Mouse (Mus musculus): ENCODE measurements at regions not wholly inside any gene's neighbourhood (a gene's known extent, or its start where the extent isn't known, plus 50 kb on each side); places are given as distances from the start of the nearest gene placed in this dataset.
A peak's percentile ranks its signal among the peaks of the same experiment; 100 is the strongest.

GRCm38 (mm10) chr1:88752332-88752731 is 50.3 kb upstream of the Arl4c start:
- peak; percentile 36; the same call in 1 of the 2 replicates for ATAC-seq (ENCODE audit: low FRiP score)
- 10% methylated on average over 5 of the region's 5 CpGs for WGBS
- no peak overlapping the region for H3K27ac ChIP-seq

GRCm38 (mm10) chr1:88756658-88757057 is 54.6 kb upstream of the Arl4c start:
- no peaks in the 10 kb centered on the region for H3K9me3 ChIP-seq (replicated peaks)
- 72% methylated on average over 7 of the region's 7 CpGs for WGBS
- no peaks in the 10 kb centered on the region for H3K36me3 ChIP-seq
- H3K27ac ChIP-seq, result peak overlapping the region; percentile 77
- no peak overlapping the region for H3K9ac ChIP-seq
- peak; percentile 65 for ATAC-seq (ENCODE audit: low FRiP score)
- no peak overlapping the region for H3K4me2 ChIP-seq (replicated peaks)
- H3K4me1 ChIP-seq, result peaks cover 25% of the 10 kb centered on the region
- H3K27me3 ChIP-seq, result no peaks in the 10 kb centered on the region
- no peak overlapping the region for H3K4me3 ChIP-seq

More at GRCm38 (mm10) chr1:88752332-88752731, 50.3 kb upstream of the Arl4c start:
- Histone ChIP-seq H3K4me2 (replicated peaks) (no peak overlapping the region), H3K4me1 (peaks cover 22% of the 10 kb centered on the region), H3K27me3 (no peaks in the 10 kb centered on the region), H3K9ac (no peak overlapping the region), H3K36me3 (no peaks in the 10 kb centered on the region), H3K4me3 (no peak overlapping the region), H3K9me3 (replicated peaks) (no peaks in the 10 kb centered on the region)

- Histone ChIP-seq H3K27me3 (no peaks in the 10 kb centered on the region), H3K9me3 (replicated peaks) (no peaks in the 10 kb centered on the region), H3K36me3 (no peaks in the 10 kb centered on the region), H3K27ac (peak overlapping the region; percentile 77), H3K4me1 (peaks cover 22% of the 10 kb centered on the region), H3K4me3 (no peak overlapping the region), H3K4me2 (replicated peaks) (no peak overlapping the region), H3K9ac (no peak overlapping the region)
- WGBS, result 41% methylated on average over 7 of the region's 7 CpGs
- ATAC-seq (ENCODE audit: low FRiP score), result peak; percentile 48; the same call in 1 of the 2 replicates
Measured at GRCm38 (mm10) chr1:88757162-88757561, 55.1 kb upstream of the Arl4c start.

- Histone ChIP-seq H3K9ac (no peak overlapping the region), H3K4me3 (no peak overlapping the region), H3K4me2 (replicated peaks) (no peak overlapping the region), H3K27ac (peak overlapping the region; percentile 77), H3K36me3 (no peaks in the 10 kb centered on the region), H3K4me1 (peaks cover 19% of the 10 kb centered on the region), H3K27me3 (no peaks in the 10 kb centered on the region), H3K9me3 (replicated peaks) (no peaks in the 10 kb centered on the region)
- WGBS, result 24% methylated on average over 3 of the region's 3 CpGs
- ATAC-seq (ENCODE audit: low FRiP score), result no peak
Measured at GRCm38 (mm10) chr1:88757746-88758145, 55.7 kb upstream of the Arl4c start.

GRCm38 (mm10) chr1:88760643-88761042 is 58.6 kb upstream of the Arl4c start:
- 63% methylated on average over 11 of the region's 11 CpGs for WGBS
- H3K27ac ChIP-seq, result no peak overlapping the region
- H3K4me2 ChIP-seq (replicated peaks), result no peak overlapping the region
- H3K27me3 ChIP-seq, result no peaks in the 10 kb centered on the region
- H3K4me1 ChIP-seq, result peaks cover 22% of the 10 kb centered on the region
- ATAC-seq (ENCODE audit: low FRiP score), result no peak
- H3K9me3 ChIP-seq (replicated peaks), result no peaks in the 10 kb centered on the region
- H3K4me3 ChIP-seq, result no peak overlapping the region
- no peaks in the 10 kb centered on the region for H3K36me3 ChIP-seq
- no peak overlapping the region for H3K9ac ChIP-seq

- 70% methylated on average over 6 of the region's 6 CpGs for WGBS
- ATAC-seq (ENCODE audit: low FRiP score), result no peak
- no peaks in the 10 kb centered on the region for H3K9me3 ChIP-seq (replicated peaks)
Measured at GRCm38 (mm10) chr1:88761121-88761520, 59.1 kb upstream of the Arl4c start.

GRCm38 (mm10) chr1:88763725-88764364 is 61.8 kb upstream of the Arl4c start:
- no peak for ATAC-seq (ENCODE audit: low FRiP score)
- H3K27me3 ChIP-seq, result no peaks in the 10 kb centered on the region
- no peak overlapping the region for H3K4me2 ChIP-seq (replicated peaks)
- H3K4me3 ChIP-seq, result no peak overlapping the region
- WGBS, result 60% methylated on average over 6 of the region's 6 CpGs
- no peaks in the 10 kb centered on the region for H3K36me3 ChIP-seq
- peaks cover 5% of the 10 kb centered on the region; the same call in 1 of the 2 replicates for H3K4me1 ChIP-seq
- H3K27ac ChIP-seq, result no peak overlapping the region
- no peaks in the 10 kb centered on the region for H3K9me3 ChIP-seq (replicated peaks)
- H3K9ac ChIP-seq, result no peak overlapping the region

More at GRCm38 (mm10) chr1:88761121-88761520, 59.1 kb upstream of the Arl4c start:
- Histone ChIP-seq H3K9ac (no peak overlapping the region), H3K4me1 (peaks cover 22% of the 10 kb centered on the region), H3K27ac (no peak overlapping the region), H3K4me2 (replicated peaks) (no peak overlapping the region), H3K36me3 (no peaks in the 10 kb centered on the region), H3K27me3 (no peaks in the 10 kb centered on the region), H3K4me3 (no peak overlapping the region)

- no peak overlapping the region for H3K9ac ChIP-seq
- peaks cover 5% of the 10 kb centered on the region; the same call in 1 of the 2 replicates for H3K4me1 ChIP-seq
- H3K4me3 ChIP-seq, result no peak overlapping the region
- no peak overlapping the region for H3K4me2 ChIP-seq (replicated peaks)
- H3K9me3 ChIP-seq (replicated peaks), result no peaks in the 10 kb centered on the region
- ATAC-seq (ENCODE audit: low FRiP score), result no peak
- WGBS, result 93% methylated on average over 1 of the region's 1 CpGs
- H3K36me3 ChIP-seq, result no peaks in the 10 kb centered on the region
- no peak overlapping the region for H3K27ac ChIP-seq
- H3K27me3 ChIP-seq, result no peaks in the 10 kb centered on the region
Measured at GRCm38 (mm10) chr1:88764478-88764877, 62.5 kb upstream of the Arl4c start.

- 91% methylated on average over 5 of the region's 5 CpGs for WGBS
- H3K9ac ChIP-seq, result no peak overlapping the region
- no peaks in the 10 kb centered on the region for H3K27me3 ChIP-seq
- no peaks in the 10 kb centered on the region for H3K9me3 ChIP-seq (replicated peaks)
- H3K36me3 ChIP-seq, result no peaks in the 10 kb centered on the region
- ATAC-seq (ENCODE audit: low FRiP score), result no peak
- H3K4me2 ChIP-seq (replicated peaks), result no peak overlapping the region
- H3K4me1 ChIP-seq, result no peaks in the 10 kb centered on the region
- H3K27ac ChIP-seq, result no peak overlapping the region
- no peak overlapping the region for H3K4me3 ChIP-seq
Measured at GRCm38 (mm10) chr1:88777009-88777408, 75.0 kb upstream of the Arl4c start.

- Histone ChIP-seq H3K36me3 (no peaks in the 10 kb centered on the region), H3K9ac (no peak overlapping the region), H3K9me3 (replicated peaks) (no peaks in the 10 kb centered on the region), H3K4me1 (0 out of 2 replicates have a peak, but pooled peaks cover 2% of the 10 kb centered on the region), H3K4me3 (no peak overlapping the region), H3K27me3 (no peaks in the 10 kb centered on the region), H3K4me2 (replicated peaks) (no peak overlapping the region), H3K27ac (no peak overlapping the region)
- no peak for ATAC-seq (ENCODE audit: low FRiP score)
- WGBS, result 85% methylated on average over 4 of the region's 4 CpGs
Measured at GRCm38 (mm10) chr1:88780262-88780661, 78.2 kb upstream of the Arl4c start.

GRCm38 (mm10) chr1:88783083-88783482 is 81.1 kb upstream of the Arl4c start:
- 82% methylated on average over 4 of the region's 4 CpGs for WGBS
- H3K27ac ChIP-seq, result no peak overlapping the region
- H3K4me1 ChIP-seq, result 0 out of 2 replicates have a peak, but pooled peaks cover 2% of the 10 kb centered on the region
- H3K9ac ChIP-seq, result no peak overlapping the region
- no peak overlapping the region for H3K4me2 ChIP-seq (replicated peaks)
- 0 out of 2 replicates have a peak, but pooled peaks cover 5% of the 10 kb centered on the region for H3K9me3 ChIP-seq (replicated peaks)
- no peak for ATAC-seq (ENCODE audit: low FRiP score)
- H3K27me3 ChIP-seq, result no peaks in the 10 kb centered on the region
- no peak overlapping the region for H3K4me3 ChIP-seq
- no peaks in the 10 kb centered on the region for H3K36me3 ChIP-seq

- H3K9ac ChIP-seq, result no peak overlapping the region
- WGBS, result 73% methylated on average over 4 of the region's 5 CpGs
- no peak overlapping the region for H3K4me3 ChIP-seq
- ATAC-seq (ENCODE audit: low FRiP score), result no peak
- H3K36me3 ChIP-seq, result no peaks in the 10 kb centered on the region
- no peak overlapping the region for H3K27ac ChIP-seq
- 0 out of 2 replicates have a peak, but pooled peaks cover 2% of the 10 kb centered on the region for H3K4me1 ChIP-seq
- H3K4me2 ChIP-seq (replicated peaks), result no peak overlapping the region
- H3K27me3 ChIP-seq, result no peaks in the 10 kb centered on the region
- H3K9me3 ChIP-seq (replicated peaks), result 0 out of 2 replicates have a peak, but pooled peaks cover 5% of the 10 kb centered on the region
Measured at GRCm38 (mm10) chr1:88784866-88785620, 83.0 kb upstream of the Arl4c start.

All from hindbrain, embryonic 12.5 days (tissue).